Mouse (Mus musculus): ENCODE data around the gene Icam2.

- TF ChIP-seq CTCF (IDR thresholded peaks at IDR 0.05; ENCODE audit: low read depth, low read length), result no peak
- no peak for TF ChIP-seq GATA1 (IDR thresholded peaks at IDR 0.05; ENCODE audit: borderline replicate concordance, low read length)
- TF ChIP-seq TAL1 (conservative IDR thresholded peaks at IDR 0.05; ENCODE audit: low read depth, low read length), result no peak
- TF ChIP-seq GATA2 (IDR thresholded peaks at IDR 0.05; ENCODE audit: borderline replicate concordance, low read depth, low read length), result no peak
These were observed 9.8 kb upstream of the Icam2 start for GRCm38 (mm10) chr11:106397656-106398055.

Measured in G1E (cell line).